Mouse (Mus musculus) cerebellum, postnatal 10 days (tissue): ENCODE measurements around the gene Pex11a.

Experiments
- DNase-seq, 2 experiments: peaks; one replicate each; pipeline ENCODE4 v3.0.0; 2021; ENCODE audit warnings: mixed read lengths in 2 of 2

Gene Pex11a

GRCm38 (mm10) chr7:79736511-79736910 lies 6.4 kb downstream of the Pex11a start:
- no peak for DNase-seq

- peak; percentile 48 to 54 for DNase-seq
Measured at GRCm38 (mm10) chr7:79734563-79734962, 8.4 kb downstream of the Pex11a start.

- no peak for DNase-seq
Measured at GRCm38 (mm10) chr7:79732622-79733021, 10.3 kb downstream of the Pex11a start, which contains the start of gene Plin1. Gene Plin1, minus strand, starts transcription at chr7:79732903.

DNA sequence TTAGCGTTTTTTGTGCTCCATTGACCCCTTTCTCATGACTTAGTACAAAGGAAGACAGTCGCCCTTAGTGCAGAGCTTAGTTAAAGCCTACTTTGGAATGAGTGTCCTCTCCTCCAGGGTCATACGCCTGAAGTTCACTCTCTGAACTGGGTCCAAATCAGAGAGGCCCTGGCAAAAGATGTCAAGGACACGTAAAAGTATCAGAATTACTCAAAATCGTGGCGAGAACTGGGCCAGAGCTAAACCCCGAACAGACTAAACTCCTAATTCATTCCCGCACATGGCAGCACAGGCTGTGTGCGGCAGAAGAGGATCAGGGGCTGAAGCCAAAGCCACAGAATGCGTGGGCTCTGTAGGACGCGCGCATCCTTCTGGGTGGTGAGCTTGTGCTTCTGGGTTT lies 11.5 kb downstream of the Pex11a start:
- no peak for DNase-seq

GRCm38 (mm10) chr7:79729743-79730370 lies 13.1 kb downstream of the Pex11a start:
- peak; percentile 30 to 34 for DNase-seq

DNA sequence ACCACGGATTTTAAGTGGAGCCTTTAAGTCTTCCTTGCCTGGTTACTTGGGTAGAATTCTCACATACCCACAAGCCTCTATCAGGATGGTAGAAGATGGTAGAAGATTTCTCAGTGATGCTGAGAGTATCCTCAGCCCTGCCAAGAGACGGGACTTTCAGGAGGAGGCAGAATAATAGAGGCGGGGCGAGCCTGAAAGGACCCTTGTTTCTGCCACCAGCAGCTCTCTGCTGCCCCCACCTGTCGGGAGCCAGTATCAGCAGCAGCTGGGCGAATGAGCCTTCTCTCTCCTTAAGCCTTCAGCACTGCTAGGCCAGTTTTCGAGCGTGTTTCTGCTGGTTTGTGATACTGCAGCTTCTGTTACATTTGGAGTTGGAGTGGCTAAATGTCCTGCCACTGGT lies 13.8 kb downstream of the Pex11a start:
- peak; percentile 81 to 82 for DNase-seq

DNA sequence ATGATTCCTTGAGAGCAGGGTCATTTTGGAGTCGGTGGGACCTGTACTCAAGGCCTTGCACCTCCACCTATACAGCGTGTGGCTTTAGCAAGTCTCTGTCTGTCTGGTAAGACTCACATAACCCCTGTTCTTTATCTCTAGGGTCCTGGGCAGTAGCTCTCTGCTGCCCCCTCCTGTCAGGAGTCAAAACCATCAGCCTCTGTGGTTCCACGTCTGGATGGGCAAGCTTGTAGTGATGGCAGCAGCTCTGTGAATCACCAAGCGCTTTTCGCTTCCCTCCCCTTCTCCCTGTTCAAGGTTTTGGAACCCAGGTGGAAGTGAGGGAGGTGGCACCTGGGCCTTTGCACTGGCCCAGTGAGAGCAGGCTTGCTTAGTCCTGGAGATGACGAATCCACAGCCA lies 14.7 kb downstream of the Pex11a start:
- DNase-seq: peak; percentile 62 to 69

DNA sequence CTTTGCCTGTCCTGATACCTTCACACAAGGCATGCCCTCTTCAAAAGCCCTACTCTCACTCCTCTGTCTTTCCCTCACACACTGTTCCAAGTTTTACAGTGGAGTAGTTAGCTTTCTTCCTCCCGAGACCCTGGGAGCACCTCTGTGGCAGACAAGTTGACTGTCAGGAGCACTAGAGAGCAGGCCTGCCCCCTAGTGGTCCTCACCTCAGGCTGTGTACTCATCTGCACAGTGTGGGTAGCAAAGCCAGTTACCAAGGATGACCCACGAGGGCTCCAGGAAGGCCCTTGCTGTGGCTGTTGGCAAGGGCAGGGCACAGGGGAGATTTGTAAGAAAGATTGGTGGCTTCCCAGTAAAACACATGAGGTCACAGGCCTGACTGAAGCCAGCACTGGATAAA lies 15.8 kb downstream of the Pex11a start:
- peak; percentile 71 to 73 for DNase-seq

GRCm38 (mm10) chr7:79721386-79721977 lies 21.4 kb downstream of the Pex11a start:
- DNase-seq: peak; percentile 57 to 60

DNA sequence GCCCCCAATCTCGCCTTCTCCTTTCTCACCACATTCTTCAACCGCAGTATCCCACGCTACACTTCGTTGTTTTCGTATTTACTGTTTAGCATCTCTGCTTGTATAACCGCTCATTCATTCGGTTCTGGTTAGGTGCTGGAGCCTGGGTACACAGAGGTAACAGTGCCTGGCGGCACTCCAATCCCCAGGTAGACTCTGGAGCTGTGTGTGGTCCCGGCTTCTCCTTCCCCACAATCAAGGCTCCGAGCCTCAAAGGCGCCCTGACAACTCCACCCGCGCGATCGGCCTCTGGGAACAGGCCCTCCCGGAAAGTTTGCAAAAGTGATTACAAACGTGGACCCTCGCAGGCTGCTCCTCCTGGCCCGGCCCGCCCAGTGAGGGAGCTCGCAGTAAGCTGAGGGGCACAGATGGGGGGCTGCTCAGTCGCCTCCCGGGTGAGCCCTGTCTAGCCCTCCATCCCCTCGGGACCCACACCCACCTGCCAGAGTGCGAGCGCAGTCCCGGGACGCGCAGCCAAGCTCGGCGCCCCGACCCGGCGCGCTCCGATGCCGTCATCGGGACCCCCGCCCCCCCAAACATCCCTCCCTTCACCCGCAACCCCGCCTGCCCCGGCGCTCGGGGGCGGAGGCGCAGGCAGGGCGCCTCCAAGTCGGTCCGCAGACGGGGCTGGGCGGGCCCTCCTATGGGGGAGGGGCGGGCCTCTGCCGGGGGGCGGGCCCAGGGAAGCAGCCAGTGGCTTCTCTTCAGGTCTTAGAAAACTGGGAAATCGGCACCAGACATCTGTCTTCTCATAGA lies 27.5 kb downstream of the Pex11a start, which contains the start of gene Kif7:
Gene Kif7 (minus strand): TSS at position 534 of the 795 bp plus-strand sequence.
- peak; percentile 78 to 86 for DNase-seq

- peak in 1 of 2 experiments; percentile 42 for DNase-seq
Measured at GRCm38 (mm10) chr7:79710831-79711230, 32.1 kb downstream of the Pex11a start.

- peak; percentile 85 for DNase-seq
Measured at GRCm38 (mm10) chr7:79710130-79710607, 32.8 kb downstream of the Pex11a start.

DNA sequence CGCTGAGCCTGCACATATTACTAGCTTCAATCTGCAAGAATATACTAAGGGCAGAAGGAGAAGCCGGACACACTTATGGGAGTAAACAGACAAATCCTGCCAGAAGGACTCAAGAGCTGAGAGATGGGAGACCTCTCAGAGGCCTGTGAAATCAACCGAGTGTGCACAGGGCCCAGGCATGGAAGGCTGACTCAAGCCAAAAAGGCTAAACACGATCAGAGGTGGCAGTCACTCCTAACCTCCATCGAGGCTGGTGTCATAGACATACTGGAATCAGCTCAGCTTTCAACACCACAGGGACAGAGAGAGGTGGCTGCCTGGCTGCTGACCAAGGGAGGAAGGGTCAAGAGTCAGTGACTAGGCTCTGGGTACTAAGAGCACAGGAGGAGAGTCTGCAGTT lies 37.7 kb downstream of the Pex11a start:
- no peak for DNase-seq

DNA sequence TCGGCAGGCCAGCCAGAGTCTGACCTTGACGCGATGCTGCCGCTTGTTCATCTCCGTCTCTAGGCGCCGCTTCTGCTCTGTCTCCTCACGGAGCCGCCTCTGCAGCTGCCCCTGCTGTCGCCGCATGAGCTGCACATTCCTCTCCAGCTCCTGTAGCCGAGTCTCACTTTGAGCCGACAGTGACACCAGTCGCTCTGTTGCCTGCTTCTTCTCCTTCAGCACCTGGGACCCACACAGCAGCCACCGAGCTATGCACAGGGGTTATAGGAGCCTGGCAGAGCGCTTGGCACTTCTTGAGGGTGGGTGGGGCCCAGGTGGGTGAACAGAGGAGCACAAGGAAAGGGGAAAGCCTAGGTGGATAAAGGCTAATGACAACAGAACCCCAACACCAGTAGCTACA lies 40.2 kb downstream of the Pex11a start:
- DNase-seq: no peak

DNA sequence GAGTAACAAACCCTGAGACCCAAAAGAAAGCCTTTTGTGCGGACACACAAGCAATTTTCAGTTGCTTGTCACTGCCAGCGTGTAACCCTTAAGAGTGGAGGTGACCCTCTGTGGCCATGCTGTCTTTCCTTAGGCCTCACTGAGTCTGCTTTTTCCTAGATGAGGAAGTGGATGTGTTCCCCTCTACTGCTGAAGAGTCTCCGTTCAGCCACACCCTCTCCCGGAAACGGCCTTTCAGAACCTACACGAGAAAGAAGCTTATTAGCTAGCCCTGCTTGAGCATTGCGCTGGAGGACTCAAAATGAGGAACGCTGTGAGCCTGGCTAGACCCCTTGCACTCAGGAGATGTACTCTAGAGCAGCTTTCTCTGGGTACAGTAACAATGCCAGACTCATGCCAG lies 46.4 kb downstream of the Pex11a start:
- no peak for DNase-seq
